Comparison of ENCODE assay signal across 8 mouse cellular contexts in the genomic region with DNA sequence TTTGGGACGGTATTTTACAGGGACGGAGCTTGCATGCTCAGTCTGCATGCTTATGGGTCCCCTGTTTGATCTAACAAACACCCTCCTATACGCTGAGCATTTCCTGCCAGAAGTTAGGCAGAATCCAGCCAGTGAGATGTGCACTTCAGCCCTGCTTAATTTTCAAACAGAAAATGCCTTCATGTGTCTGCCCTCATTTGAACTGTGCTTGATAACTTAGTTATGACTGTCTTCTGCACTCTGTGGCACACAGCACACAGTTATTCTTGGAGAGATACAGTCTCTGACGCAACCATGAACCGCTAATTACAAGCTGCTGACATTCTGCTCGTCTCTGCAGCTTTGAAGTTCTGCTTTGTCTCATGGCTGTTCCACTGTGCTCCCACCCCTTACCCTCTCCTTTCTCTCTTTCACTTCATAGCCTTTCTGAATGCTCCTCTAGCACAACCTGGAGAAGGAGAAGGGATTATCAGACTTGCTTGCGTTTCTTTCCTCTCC.
A peak's percentile ranks its signal among the peaks of the same experiment; 100 is the strongest.
DNase-seq lines count a peak whose midpoint lies in the region; ATAC-seq lines count a peak whose summit lies in the region.

No protein-coding gene starts in this region.

- H3K27me3 ChIP-seq in intestine, embryonic 14.5 days (replicated peaks; ENCODE audit: control insufficient read depth, insufficient read depth, low read length), result no peaks in the 10 kb centered on the region
- no peaks in the 10 kb centered on the region for H3K27me3 ChIP-seq in midbrain, embryonic 10.5 days (ENCODE audit: low read depth, poor library complexity, severe bottlenecking)
- H3K27me3 ChIP-seq in stomach, embryonic 16.5 days (ENCODE audit: control insufficient read depth, insufficient read depth, low read length), result no peaks in the 10 kb centered on the region

- H3K36me3 ChIP-seq in intestine, embryonic 14.5 days (ENCODE audit: control insufficient read depth, insufficient read depth, low read length), result no peaks in the 10 kb centered on the region
- H3K36me3 ChIP-seq in midbrain, embryonic 10.5 days, result no peaks in the 10 kb centered on the region
- H3K36me3 ChIP-seq in stomach, embryonic 16.5 days (ENCODE audit: control insufficient read depth, insufficient read depth, low read length), result no peaks in the 10 kb centered on the region

- peaks cover 36% of the 10 kb centered on the region for H3K4me1 ChIP-seq in intestine, embryonic 14.5 days (replicated peaks; ENCODE audit: control insufficient read depth, insufficient read depth, low read length)
- H3K4me1 ChIP-seq in midbrain, embryonic 10.5 days, result peaks cover 68% of the 10 kb centered on the region
- H3K4me1 ChIP-seq in stomach, embryonic 16.5 days (ENCODE audit: control insufficient read depth, insufficient read depth, low read length), result peaks cover 32% of the 10 kb centered on the region

- peak overlapping the region; percentile 96 for H3K27ac ChIP-seq in intestine, embryonic 14.5 days (ENCODE audit: low read depth)
- peak overlapping the region; percentile 89 for H3K27ac ChIP-seq in midbrain, embryonic 10.5 days (replicated peaks)
- peak overlapping the region; percentile 88 for H3K27ac ChIP-seq in stomach, embryonic 16.5 days (ENCODE audit: low read length)

- intact Hi-C loops in left cerebral cortex, postnatal 25 days (cut with DNase I), result loop anchor here (5.0 kb wide), 1 partner anchor 300 kb away; no protein-coding TSS in a partner anchor

- H3K9me3 ChIP-seq in intestine, embryonic 14.5 days (ENCODE audit: control insufficient read depth, low read length), result no peaks in the 10 kb centered on the region
- no peaks in the 10 kb centered on the region for H3K9me3 ChIP-seq in midbrain, embryonic 10.5 days (replicated peaks)
- H3K9me3 ChIP-seq in stomach, embryonic 16.5 days (replicated peaks; ENCODE audit: control insufficient read depth, low read length), result no peaks in the 10 kb centered on the region

- peak overlapping the region; percentile 39 for H3K4me2 ChIP-seq in intestine, embryonic 14.5 days (ENCODE audit: low read length)
- H3K4me2 ChIP-seq in stomach, embryonic 16.5 days (ENCODE audit: low read depth, low read length), result peak overlapping the region; percentile 39

- peak; percentile 69 for DNase-seq in T-cell, adult 2 months (ENCODE audit: low spot score)
- peak; percentile 37 to 54 for DNase-seq in cerebellum, postnatal 10 days
- peak; percentile 17 for DNase-seq in gastrocnemius, postnatal 10 days
- peak; percentile 72 for DNase-seq in intestine, embryonic 14.5 days (ENCODE audit: low spot score)
- peak; percentile 61 to 69 for DNase-seq in left cerebral cortex, postnatal 25 days (ENCODE audit: low spot score in 2 of 2)
- no peak for DNase-seq in midbrain, embryonic 10.5 days (ENCODE audit: low spot score)
- no peak for DNase-seq in ovary, postnatal 10 days (ENCODE audit: low spot score)

- ATAC-seq in intestine, embryonic 14.5 days (replicated peaks; ENCODE audit: low FRiP score, low TSS enrichment, low read depth), result peak; percentile 59
- peak; percentile 74 for ATAC-seq in stomach, embryonic 16.5 days (ENCODE audit: insufficient read depth, low FRiP score)

- peak overlapping the region; percentile 8; the same call in 1 of the 2 replicates for H3K4me3 ChIP-seq in intestine, embryonic 14.5 days (ENCODE audit: low read depth, low read length)
- H3K4me3 ChIP-seq in midbrain, embryonic 10.5 days, result peak overlapping the region; percentile 33
- peak overlapping the region; percentile 22 for H3K4me3 ChIP-seq in stomach, embryonic 16.5 days (replicated peaks; ENCODE audit: low read length)

- peak overlapping the region; percentile 1; the same call in 1 of the 2 replicates for H3K9ac ChIP-seq in intestine, embryonic 14.5 days (ENCODE audit: low read length)
- H3K9ac ChIP-seq in stomach, embryonic 16.5 days (ENCODE audit: low read length), result peak overlapping the region; percentile 57

- 4% methylated on average over 7 of the region's 7 CpGs for WGBS in intestine, embryonic 14.5 days
- 28% methylated on average over 7 of the region's 7 CpGs for WGBS in midbrain, embryonic 10.5 days
- WGBS in stomach, embryonic 16.5 days, result 12% methylated on average over 7 of the region's 7 CpGs

Comparison
In these comparisons a context has a peak if more than half of its experiments do, and no peak if none do; other contexts are left out.
1. DNase-seq: peak in T-cell, adult 2 months (single experiment), cerebellum, postnatal 10 days (2 of 2), gastrocnemius, postnatal 10 days (single experiment), intestine, embryonic 14.5 days (single experiment) and left cerebral cortex, postnatal 25 days (2 of 2); none in midbrain, embryonic 10.5 days (single experiment) and ovary, postnatal 10 days (single experiment).
2. Peak in every context shown above with its lines, with median percentiles within 50 percentile points of each other: H3K27ac ChIP-seq and H3K4me3 ChIP-seq.